Mouse (Mus musculus): ENCODE results near the gene Mindy1.

Gene Mindy1

DNA sequence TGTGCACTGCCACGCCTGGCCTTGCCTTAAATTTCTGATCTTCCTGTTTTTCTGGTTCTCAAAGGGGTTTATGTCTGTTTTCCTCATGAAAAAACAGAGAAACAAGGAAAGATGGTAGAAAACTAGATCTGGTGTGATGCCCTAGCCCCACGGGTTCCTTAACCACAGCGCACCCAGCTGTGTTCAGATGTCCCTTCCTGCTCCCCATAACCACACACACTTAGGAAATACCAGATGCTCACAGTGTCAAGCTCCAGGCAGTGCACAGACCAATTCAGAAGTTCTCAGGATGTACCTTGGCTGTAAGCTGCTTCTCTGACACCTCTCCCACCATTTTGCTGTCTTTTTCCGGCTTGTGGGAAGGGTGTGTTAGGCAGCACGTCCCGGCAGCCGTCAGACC, 13.2 kb downstream of the Mindy1 start:
- no peak for DNase-seq (ENCODE audit: low read depth, low spot score)

- no peak for DNase-seq (ENCODE audit: low read depth, low spot score)
Observed at GRCm38 (mm10) chr3:95294718-95295117, 13.6 kb downstream of the Mindy1 start.

GRCm38 (mm10) chr3:95295321-95296102, 14.4 kb downstream of the Mindy1 start:
- DNase-seq (ENCODE audit: low read depth, low spot score): peak; percentile 84

- DNase-seq (ENCODE audit: low read depth, low spot score): peak; percentile 90
Observed at GRCm38 (mm10) chr3:95296103-95296469, 14.9 kb downstream of the Mindy1 start.

DNA sequence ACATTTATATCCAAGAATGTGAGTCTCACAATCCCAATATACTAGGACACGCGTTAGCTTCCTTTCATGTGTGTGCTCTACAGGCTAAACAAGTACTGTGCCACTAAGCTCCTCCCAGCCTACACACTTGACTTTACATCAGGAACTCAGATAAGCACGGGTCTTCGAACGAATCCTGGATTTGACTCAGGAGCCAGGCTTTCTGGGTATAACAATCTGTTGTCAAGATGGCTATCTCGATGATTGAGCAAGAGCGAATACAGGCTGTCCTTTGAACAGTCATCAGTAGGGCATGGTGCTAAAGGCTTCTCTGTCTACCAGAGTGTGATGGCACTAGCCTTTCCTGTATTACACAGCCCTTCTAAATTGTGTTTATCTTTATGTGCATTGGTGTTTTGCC, 16.9 kb downstream of the Mindy1 start:
- DNase-seq (ENCODE audit: low read depth, low spot score): no peak

- no peak for DNase-seq (ENCODE audit: low read depth, low spot score)
Observed at GRCm38 (mm10) chr3:95301204-95301796, 20.2 kb downstream of the Mindy1 start.

DNA sequence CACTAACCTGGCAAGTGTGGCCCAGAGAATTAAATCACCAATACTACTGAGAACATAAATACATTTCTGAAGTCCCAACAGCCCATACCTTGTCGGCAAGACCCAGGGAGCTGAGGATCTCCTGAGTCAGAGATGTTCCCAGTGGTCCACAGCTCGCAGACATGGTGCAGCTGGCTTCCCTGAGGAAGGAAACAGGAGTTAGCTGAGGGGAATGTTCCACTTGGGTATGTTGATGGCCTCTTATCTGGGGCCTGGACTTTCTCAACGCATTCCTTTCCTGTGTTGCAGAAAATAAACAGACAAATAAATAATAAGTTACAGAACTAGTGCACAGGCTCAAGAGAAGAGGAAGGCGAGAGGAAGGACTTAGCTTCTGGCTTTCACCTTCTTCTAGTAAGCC, 25.1 kb downstream of the Mindy1 start:
- DNase-seq (ENCODE audit: low read depth, low spot score): no peak

DNA sequence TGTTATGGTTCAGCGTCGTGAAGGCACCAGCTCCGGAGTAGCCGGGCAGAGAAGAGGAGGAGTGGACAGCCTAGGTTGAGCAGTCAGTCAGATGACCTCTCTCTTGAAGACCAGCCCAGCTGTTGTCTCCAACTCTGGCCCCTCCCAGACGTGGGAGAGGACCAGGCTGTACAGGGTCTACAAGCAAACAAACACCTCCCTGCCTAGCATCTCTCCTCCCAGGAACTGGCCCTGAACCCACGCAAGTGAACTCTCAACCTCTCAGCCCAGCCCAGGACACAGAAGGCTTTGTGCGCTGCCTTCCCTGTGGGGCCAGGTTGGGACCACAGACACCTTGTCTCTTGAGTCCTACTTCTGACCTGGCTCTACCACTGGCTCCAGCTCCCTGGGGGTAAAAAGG, 26.0 kb downstream of the Mindy1 start, which contains the start of gene Anxa9:
Anxa9 (minus strand) TSS at position 77 of the 400 bp plus-strand sequence.
- DNase-seq (ENCODE audit: low read depth, low spot score): no peak

DNA sequence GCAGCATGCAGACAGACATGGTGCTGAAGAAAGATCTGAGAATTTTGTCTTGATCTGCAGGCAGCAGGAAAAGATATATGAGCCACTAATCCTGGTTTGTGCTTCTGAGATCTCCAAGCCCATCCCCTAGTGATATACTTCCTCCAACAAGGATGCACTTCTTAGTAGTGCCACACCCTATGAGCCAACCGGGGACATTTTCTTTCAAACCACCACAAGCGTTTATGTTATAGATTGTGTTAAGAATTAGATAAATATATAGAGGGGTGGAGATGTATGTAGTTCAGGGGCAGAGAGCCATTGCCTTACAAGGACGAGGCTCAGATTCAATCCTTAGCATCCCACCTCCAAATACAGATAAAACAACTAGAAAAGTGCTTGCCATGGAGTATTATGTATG, 29.4 kb downstream of the Mindy1 start:
- DNase-seq (ENCODE audit: low read depth, low spot score): no peak

DNA sequence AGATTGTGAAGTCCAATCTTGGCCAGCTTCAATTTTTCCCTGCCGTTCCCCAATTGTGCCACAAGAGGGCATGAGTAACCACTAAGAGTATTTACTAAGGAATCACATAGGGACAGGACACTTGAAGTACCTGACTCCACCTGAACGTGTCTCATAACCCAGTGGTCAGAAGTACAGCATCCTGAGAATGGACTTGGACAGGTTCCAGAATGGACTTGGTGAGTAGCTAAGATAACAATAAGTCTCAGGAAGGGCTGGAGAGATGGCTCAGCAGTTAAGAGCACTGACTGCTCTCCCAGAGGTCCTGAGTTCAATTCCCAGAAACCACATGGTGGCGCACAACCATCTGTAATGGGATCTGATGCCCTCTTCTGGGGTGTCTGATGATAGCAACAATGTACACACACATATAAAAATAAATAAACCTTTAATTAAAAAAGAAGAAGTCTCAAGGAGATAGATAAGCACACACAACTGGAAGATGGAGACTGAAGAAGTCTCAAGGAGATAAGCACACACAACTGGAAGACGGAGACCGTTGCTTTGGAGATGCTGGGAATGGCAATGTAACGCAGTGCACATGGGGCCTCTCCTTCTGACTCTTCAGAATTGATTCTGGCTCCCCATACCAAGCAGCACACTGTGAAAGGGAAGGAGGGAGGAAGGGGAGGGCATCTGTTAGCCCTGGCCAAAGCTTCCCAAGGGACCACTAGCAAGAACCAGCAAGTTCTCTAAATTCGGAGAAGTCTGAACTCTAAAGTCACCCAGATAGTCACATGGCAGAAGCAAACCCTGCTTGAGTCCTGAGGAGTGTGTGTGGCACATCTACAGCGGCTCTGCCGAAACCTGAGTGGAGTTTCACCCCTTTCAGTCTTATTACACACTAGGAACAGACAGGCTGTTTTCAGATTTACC, 30.1 kb downstream of the Mindy1 start:
- DNase-seq (ENCODE audit: low read depth, low spot score): peak; percentile 90

GRCm38 (mm10) chr3:95312623-95313022, 31.5 kb downstream of the Mindy1 start:
- DNase-seq (ENCODE audit: low read depth, low spot score): no peak

DNA sequence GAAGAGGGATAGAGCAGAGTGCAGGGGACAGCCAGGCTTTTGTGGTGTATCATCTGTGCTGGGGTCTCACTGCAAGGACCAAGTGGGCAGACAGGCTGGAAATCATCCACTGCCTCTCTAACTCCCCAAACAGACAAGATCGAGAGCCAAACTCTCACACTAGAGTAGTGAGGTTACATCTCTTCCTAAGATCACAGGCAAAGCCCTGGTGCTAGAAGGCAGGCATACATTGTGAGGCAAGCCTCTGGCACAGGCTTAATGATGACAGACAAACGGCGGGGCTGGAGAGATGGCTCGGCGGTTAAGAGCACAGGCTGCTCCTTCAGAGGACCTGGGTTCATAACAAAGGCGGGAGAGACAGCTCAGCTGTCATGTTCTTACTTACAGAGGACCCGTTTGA, 32.3 kb downstream of the Mindy1 start:
- DNase-seq (ENCODE audit: low read depth, low spot score): no peak

- DNase-seq (ENCODE audit: low read depth, low spot score): no peak
Observed at GRCm38 (mm10) chr3:95314075-95314474, 32.9 kb downstream of the Mindy1 start.

DNA sequence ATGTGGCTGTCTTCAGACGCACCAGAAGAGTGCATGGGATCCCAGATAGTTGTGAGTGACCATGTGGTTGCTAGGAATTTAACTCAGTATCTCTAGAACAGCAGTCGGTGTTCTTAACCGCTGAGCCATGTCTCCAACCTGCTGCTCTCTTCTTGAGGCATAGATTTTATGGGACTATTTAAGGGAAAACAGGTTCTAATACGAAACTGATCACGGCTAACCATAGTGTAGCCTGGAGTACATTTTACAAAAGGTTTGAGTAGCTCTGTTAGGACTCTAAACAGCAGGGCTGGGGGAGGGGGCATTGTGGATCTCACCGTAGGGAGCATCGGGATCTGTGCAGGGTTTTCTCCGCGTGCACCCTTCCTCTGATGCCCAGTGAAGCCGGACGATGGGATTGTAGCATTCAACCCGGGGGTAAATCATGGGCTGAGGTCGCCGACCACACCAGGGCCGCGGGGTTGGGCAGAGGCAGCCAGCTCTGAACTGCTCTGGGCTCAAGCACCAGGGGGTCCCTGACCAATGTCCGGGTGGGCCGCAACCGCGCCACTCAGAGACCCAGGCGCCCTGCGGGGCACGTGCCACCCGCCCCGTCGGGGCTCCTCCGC, 33.4 kb downstream of the Mindy1 start, which contains the start of gene Cers2:
Cers2 (plus strand) TSS at position 306 of the 608 bp plus-strand sequence.
- DNase-seq (ENCODE audit: low read depth, low spot score): peak; percentile 57

DNA sequence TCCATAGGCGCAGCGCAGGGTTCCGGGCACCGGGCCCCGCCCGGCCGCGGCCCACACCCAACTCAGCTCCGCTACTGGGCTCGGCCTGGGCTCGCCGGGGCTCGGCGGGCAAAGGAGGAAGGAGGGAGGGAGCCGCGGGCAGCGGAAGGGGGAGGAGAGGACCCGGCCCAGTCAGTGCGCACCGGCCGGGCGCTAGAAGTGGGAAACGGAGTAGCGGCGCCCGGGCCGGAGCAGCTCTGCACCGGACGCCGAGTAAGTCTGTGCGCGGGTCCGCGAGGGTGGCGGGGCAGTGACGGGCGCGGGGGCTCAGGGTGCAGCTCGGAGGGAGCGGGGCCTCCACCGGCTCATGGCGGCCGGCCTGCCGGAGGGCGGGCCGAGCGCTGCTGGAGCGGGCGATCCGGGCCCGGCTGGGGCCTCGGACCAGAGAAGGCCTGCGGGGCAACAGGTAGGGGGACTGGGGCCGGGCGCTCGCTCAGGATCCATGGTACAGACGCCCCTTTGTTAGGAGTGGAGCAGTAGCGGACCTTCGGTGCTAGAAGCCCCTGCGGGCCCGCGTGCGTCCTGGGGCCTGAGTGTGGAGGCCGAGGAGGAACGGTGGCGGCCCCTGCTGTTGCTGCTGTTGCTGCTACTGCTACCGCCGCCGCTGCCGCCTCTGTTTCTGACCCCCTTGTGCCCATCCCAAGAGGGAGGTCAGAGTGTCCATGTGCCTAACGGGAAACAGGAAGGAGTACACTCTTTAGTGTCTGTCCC, 34.1 kb downstream of the Mindy1 start:
- DNase-seq (ENCODE audit: low read depth, low spot score): peak; percentile 83

DNA sequence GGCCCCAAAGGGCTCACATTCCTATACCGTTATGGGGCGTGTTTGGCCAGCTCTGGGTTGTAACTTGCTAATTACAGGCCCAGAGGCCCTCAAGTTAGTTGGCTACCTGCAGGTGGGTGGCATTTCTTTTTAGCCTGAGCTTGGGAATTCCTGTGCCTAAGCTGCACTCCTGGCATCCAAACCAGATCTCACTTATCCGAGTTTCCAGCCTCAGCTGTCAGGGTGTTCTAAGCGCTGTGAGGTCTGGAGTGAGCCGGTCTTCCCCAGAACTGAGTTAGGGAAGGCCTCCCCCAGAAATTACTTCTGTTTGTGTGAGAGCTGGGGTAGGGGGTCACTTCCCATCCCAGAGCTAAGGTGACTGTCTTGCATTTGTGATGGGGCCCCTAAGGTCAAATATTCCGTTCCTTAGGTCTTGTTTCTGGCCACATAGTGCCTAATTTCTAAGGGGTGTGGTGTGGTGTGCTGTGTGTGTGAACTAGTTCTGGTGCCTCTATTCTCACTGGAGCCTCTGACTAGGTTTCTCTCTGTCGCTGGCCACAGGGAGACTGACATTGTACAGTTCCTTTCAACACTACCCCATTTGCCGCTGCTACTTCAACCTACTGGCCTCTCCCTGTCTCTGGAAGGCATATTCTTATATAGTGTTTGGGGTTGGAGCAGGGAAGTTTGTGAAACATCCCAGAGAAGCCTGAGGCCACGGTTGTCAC, 34.9 kb downstream of the Mindy1 start:
- no peak for DNase-seq (ENCODE audit: low read depth, low spot score)

- DNase-seq (ENCODE audit: low read depth, low spot score): peak; percentile 95
Observed at GRCm38 (mm10) chr3:95317414-95318080, 36.4 kb downstream of the Mindy1 start.

DNA sequence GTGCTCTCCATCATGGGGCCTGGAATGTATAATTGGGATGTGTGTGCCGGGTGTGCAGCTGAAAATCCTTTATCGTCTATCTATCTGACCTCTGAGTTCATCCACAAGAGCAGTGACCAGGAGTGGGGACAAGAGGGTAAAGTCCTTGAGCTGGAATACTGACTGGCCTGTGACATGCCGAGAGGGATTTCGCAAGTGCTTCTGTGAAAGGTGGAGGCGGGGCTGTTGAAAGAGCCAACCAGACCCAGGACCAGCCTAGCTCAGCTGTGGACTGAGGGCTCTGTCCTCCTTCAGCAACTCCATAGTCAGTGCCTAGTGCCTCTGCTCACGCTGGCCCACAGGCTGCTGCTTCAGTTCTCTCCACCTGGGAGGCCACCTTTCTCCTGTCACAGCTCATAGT, 37.4 kb downstream of the Mindy1 start:
- DNase-seq (ENCODE audit: low read depth, low spot score): peak; percentile 51

DNA sequence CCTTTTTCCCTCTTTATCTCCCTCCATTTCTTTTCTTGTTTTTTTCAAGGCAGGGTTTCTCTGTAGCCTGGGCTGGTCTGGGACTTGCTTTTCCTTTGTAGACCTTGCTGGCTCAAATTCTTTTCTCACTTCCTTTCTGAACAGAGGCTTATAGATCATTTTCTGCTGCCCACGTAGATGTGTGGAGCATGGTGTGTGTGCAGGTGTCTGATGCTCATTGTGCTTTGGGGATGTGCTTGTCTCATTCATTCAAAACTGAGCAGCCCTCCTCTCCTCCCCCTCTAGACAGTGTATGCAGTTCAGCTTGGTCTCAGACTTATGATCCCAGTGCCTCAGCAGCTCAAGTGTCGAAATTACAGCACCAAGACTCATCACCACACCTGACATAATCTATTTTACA, 38.0 kb downstream of the Mindy1 start:
- DNase-seq (ENCODE audit: low read depth, low spot score): no peak
